ENCODE assay signal across 8 mouse cellular contexts in the genomic region with DNA sequence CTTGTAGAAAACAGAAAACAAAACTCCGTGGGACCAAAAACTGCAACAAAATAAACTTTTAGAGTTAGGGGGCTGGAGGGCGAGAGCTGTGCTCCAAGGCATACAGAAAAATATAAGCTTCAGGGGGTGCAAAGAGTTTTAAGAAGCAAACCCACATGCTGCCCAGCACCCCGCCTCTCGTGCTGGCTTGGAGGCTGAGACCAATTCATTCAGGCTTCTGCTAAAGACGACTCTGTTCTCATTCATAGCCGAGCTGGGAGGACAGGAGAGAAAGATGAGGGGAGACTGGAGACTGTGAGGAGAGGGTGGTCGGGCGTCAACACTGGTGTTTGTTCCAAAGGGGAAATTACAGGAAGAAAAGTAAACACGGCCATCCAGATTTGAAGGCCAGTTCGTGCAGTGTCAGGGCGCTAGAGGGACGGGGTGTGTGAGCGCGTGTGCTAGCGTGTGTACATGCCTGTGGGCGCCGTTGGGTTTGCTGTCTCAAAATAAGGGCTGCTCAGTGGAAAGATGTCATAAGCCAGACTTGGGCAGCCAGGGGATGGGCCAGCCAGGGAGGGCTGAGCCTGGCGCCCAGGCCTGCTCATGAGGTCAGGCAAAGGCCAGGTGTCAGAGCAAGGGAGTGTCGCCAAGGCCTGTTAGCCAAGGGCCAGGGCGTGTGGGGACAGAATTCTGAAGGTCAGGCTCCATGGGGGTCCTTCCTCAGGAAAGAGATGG. TPM values are rescaled to one million over a fixed set of nuclear protein-coding genes. Genes with fewer than 3 reads are reported as not detected.
DNase-seq lines count a peak whose midpoint lies in the region; ATAC-seq lines count a peak whose summit lies in the region.

No protein-coding gene starts in this region.

- H3K9ac ChIP-seq in kidney, embryonic 14.5 days (ENCODE audit: low read depth, low read length), result no peak overlapping the region
- no peak overlapping the region for H3K9ac ChIP-seq in midbrain, embryonic 12.5 days (replicated peaks)

- no peaks in the 10 kb centered on the region for H3K36me3 ChIP-seq in kidney, embryonic 14.5 days (ENCODE audit: control insufficient read depth, insufficient read depth, low read length)
- no peaks in the 10 kb centered on the region for H3K36me3 ChIP-seq in midbrain, embryonic 12.5 days

- peak; percentile 42 for DNase-seq in ovary, postnatal 36 days (ENCODE audit: low spot score)
- no peak for DNase-seq in ovary, postnatal 10 days (ENCODE audit: low spot score)
- DNase-seq in gastrocnemius, postnatal 36 days, result peak; percentile 56 to 62
- no peak for DNase-seq in cerebellum, adult 9-11 months
- no peak for DNase-seq in cerebellum, adult 11-12 months
- DNase-seq in right cerebral cortex, adult 2 months (ENCODE audit: low spot score in 2 of 2), result no peak

- no peaks in the 10 kb centered on the region for H3K9me3 ChIP-seq in kidney, embryonic 14.5 days (ENCODE audit: control insufficient read depth, low read length)
- H3K9me3 ChIP-seq in midbrain, embryonic 12.5 days, result no peaks in the 10 kb centered on the region

- WGBS in kidney, embryonic 14.5 days, result 48% methylated on average over 20 of the region's 20 CpGs
- 66% methylated on average over 20 of the region's 20 CpGs for WGBS in midbrain, embryonic 12.5 days

- intact Hi-C loops in gastrocnemius, postnatal 36 days (cut with DNase I), result no loop called here

- H3K27me3 ChIP-seq in kidney, embryonic 14.5 days (ENCODE audit: control insufficient read depth, insufficient read depth, low read length), result no peaks in the 10 kb centered on the region; the same call in 1 of the 2 replicates
- H3K27me3 ChIP-seq in midbrain, embryonic 12.5 days, result peaks cover 27% of the 10 kb centered on the region

- H3K27ac ChIP-seq in kidney, embryonic 14.5 days (ENCODE audit: low read depth, low read length), result peak overlapping the region; percentile 53
- peak overlapping the region; percentile 46 for H3K27ac ChIP-seq in midbrain, embryonic 12.5 days (replicated peaks)

- no peak overlapping the region for H3K4me3 ChIP-seq in kidney, embryonic 14.5 days (ENCODE audit: low read length)
- H3K4me3 ChIP-seq in midbrain, embryonic 12.5 days, result no peak overlapping the region

- 0 out of 2 replicates have a peak, but pooled peaks have one; percentile 32 for ATAC-seq in kidney, embryonic 14.5 days (ENCODE audit: low FRiP score, low TSS enrichment)
- no peak for ATAC-seq in midbrain, embryonic 12.5 days (ENCODE audit: low FRiP score, low read depth)

- no peak overlapping the region for H3K4me2 ChIP-seq in kidney, embryonic 14.5 days (replicated peaks; ENCODE audit: low read depth, low read length)
- H3K4me2 ChIP-seq in midbrain, embryonic 12.5 days (replicated peaks), result no peak overlapping the region

- H3K4me1 ChIP-seq in kidney, embryonic 14.5 days (ENCODE audit: control insufficient read depth, insufficient read depth, low read length), result peaks cover 35% of the 10 kb centered on the region
- H3K4me1 ChIP-seq in midbrain, embryonic 12.5 days, result peaks cover 6% of the 10 kb centered on the region; the same call in 1 of the 2 replicates

RNA-seq across cellular contexts. Expression of a gene that starts 9.3 kb away (rescaled TPM):
- total RNA-seq in gastrocnemius, postnatal 36 days (2021), result 1 to 10 TPM; 5.2 to 5.7 TPM
- 13.3 and 14.2 TPM in 2 replicates for polyA plus RNA-seq in kidney, embryonic 14.5 days (2014; fragmentation: Nextera tagmentation; extraction: Ambion mirVana)
- polyA plus RNA-seq in midbrain, embryonic 12.5 days (2016; fragmentation: Nextera tagmentation; extraction: Ambion mirVana), result 6.2 and 8.6 TPM in 2 replicates

RNA-seq across cellular contexts. Expression of a gene that starts 59.7 kb away (rescaled TPM):
- total RNA-seq in gastrocnemius, postnatal 36 days (2021), result not detected
- polyA plus RNA-seq in kidney, embryonic 14.5 days (2014; fragmentation: Nextera tagmentation; extraction: Ambion mirVana), result not detected in 2 replicates
- polyA plus RNA-seq in midbrain, embryonic 12.5 days (2016; fragmentation: Nextera tagmentation; extraction: Ambion mirVana), result not detected in 2 replicates

Comparison
In these comparisons a context has a peak if more than half of its experiments do, and no peak if none do; other contexts are left out.
1. DNase-seq: peak in ovary, postnatal 36 days (single experiment) and gastrocnemius, postnatal 36 days (2 of 2); none in ovary, postnatal 10 days (single experiment), cerebellum, adult 9-11 months (single experiment), cerebellum, adult 11-12 months (single experiment) and right cerebral cortex, adult 2 months (0 of 2).